Mouse (Mus musculus) cortical plate, adult 2 months (tissue): ENCODE measurements around the gene Plxnc1.

Experiments used
- CTCF ChIP-seq: fragments of 200-500 bp; IDR thresholded peaks from 2 replicates; pipeline ENCODE4 v1.5.1; 2011; ENCODE audit warnings: mild to moderate bottlenecking, control low read depth, low read length; ENCODE audit not compliant: insufficient read depth; ENCODE audit errors: extremely low read depth
- POLR2A ChIP-seq: fragments of 200-500 bp; IDR thresholded peaks from 2 replicates; pipeline ENCODE4 v1.6.1; 2011; ENCODE audit warnings: mild to moderate bottlenecking, low read length, control low read depth; ENCODE audit not compliant: insufficient read depth; ENCODE audit errors: extremely low read depth

DNA sequence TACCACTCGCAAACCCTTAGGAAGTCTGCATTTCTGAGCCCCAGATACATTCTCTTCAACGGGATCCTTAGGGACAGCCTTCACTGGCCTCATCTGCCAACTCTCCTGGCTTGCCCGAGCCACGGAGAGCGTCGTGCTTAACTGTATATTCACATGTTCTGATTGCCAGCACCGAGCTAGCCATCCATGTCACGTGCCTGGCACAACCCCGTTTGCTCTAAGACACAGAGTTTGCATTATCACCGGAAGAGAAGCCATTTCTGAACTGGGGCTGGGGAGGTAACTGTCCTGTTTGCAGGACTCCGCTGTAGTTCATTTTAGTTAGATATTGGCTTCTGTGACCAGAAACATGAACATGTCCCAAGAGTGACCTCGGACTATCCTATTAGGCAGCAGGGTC lies 21.8 kb downstream of the Plxnc1 start:
- TF ChIP-seq POLR2A, result no peak
- TF ChIP-seq CTCF, result no peak
